Mouse (Mus musculus) myocyte (in vitro differentiated cells): Measurements from ENCODE around the gene Crispld2.

Experiments
- MAX ChIP-seq: IDR thresholded peaks from one replicate; pipeline ENCODE4 v1.6.1; 2011; ENCODE audit warnings: low read depth, mild to moderate bottlenecking, control low read depth
- POLR2A ChIP-seq: IDR thresholded peaks from one replicate; pipeline ENCODE4 v1.6.1; 2011; ENCODE audit warnings: low read depth, mild to moderate bottlenecking, control low read depth, moderate library complexity; ENCODE audit not compliant: insufficient read length
- POLR2AphosphoS2 ChIP-seq: IDR thresholded peaks from one replicate; pipeline ENCODE4 v1.6.1; 2011; ENCODE audit warnings: low read depth, control low read depth; ENCODE audit not compliant: insufficient read length
- USF1 ChIP-seq: IDR thresholded peaks from one replicate; pipeline ENCODE4 v1.6.1; 2011; ENCODE audit warnings: low read depth, mild to moderate bottlenecking, control low read depth, moderate library complexity

DNA sequence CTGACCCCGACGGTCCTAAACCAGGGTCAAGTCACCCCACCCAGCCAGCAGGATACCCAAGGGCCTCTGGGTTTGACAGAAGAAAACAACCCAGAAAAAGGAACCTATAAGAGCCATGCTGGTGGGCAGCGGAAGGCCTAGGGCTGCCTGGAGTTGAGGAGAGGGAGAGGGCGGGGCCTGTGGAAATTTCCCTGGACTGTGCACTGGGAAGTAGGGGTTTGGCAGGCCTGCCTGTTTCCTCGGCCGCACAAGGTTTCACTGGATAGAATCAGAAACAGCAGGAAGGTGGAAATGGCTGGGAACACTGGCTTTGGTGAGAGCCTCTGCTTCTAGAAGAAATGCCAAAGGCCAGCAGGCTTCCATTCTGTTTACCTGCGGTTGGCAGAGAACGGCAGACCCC is 80.6 kb downstream of the Crispld2 start:
- TF ChIP-seq POLR2A (no peak), MAX (no peak), POLR2AphosphoS2 (no peak), USF1 (no peak)
